Mouse (Mus musculus) midbrain, embryonic 14.5 days (tissue): Measurements from ENCODE around the gene Pus7. TPM values are rescaled to one million over a fixed set of nuclear protein-coding genes. Genes with fewer than 3 reads are reported as not detected.

ENCODE experiments used
- ATAC-seq: fragments of 200-750 bp; cut with Nextera tagmentation; 2 replicates; pipeline ENCODE4 v1.8.0; 2017; ENCODE audit warnings: moderate number of reproducible peaks, moderate library complexity; ENCODE audit not compliant: low FRiP score, low TSS enrichment
- DNase-seq: peaks from one replicate; pipeline ENCODE4 v3.0.0-alpha.2; 2015
- H3K27ac ChIP-seq: fragments of 300-500 bp; sonication (generic); replicated peaks from 2 replicates; pipeline ENCODE4 v1.5.1; 2014; ENCODE audit warnings: mild to moderate bottlenecking, low read depth, low read length, moderate library complexity
- H3K27me3 ChIP-seq: fragments of 300-500 bp; sonication (generic); 2 replicates; pipeline ENCODE4 v1.6.1; 2014; ENCODE audit warnings: low read length, control low read depth, mixed read lengths; ENCODE audit not compliant: control insufficient read depth, insufficient read depth
- H3K36me3 ChIP-seq: fragments of 300-500 bp; sonication (generic); 2 replicates; pipeline ENCODE4 v1.6.1; 2014; ENCODE audit warnings: low read length, control low read depth; ENCODE audit not compliant: control insufficient read depth, insufficient read depth
- H3K4me1 ChIP-seq: fragments of 300-500 bp; sonication (generic); 2 replicates; pipeline ENCODE4 v1.6.1; 2014; ENCODE audit warnings: mild to moderate bottlenecking, antibody characterized with exemption, low read length, control low read depth; ENCODE audit not compliant: control insufficient read depth, insufficient read depth
- H3K4me2 ChIP-seq: fragments of 300-500 bp; sonication (generic); 2 replicates; pipeline ENCODE4 v1.6.1; 2014; ENCODE audit warnings: mild to moderate bottlenecking, low read length, moderate library complexity
- H3K4me3 ChIP-seq: fragments of 300-500 bp; sonication (generic); replicated peaks from 2 replicates; pipeline ENCODE4 v1.5.1; 2014; ENCODE audit warnings: low read depth, low read length
- H3K9ac ChIP-seq: fragments of 300-500 bp; sonication (generic); replicated peaks from 2 replicates; pipeline ENCODE4 v1.6.1; 2014; ENCODE audit warnings: mild to moderate bottlenecking, low read length, moderate library complexity
- H3K9me3 ChIP-seq: fragments of 300-500 bp; sonication (generic); 2 replicates; pipeline ENCODE4 v1.6.1; 2016; ENCODE audit warnings: low read length, control low read depth, mixed read lengths; ENCODE audit not compliant: control insufficient read depth
- WGBS: fragments of 180-500 bp; shearing (Covaris S2); extraction: QIAGEN DNeasy Blood & Tissue Kit; methylation state at CpG from one replicate; pipeline ENCODE4 v1.1.7; 2014; 5-methylcytosine and 5-hydroxymethylcytosine counted together
- polyA plus RNA-seq: library from polyadenylated mRNA; unstranded; fragments of >200 nt; fragmentation: Nextera tagmentation; extraction: Ambion mirVana; gene quantifications from 2 replicates; pipeline ENCODE4 v1.2.1, GENCODE M21; 2014

Pus7 gene
- polyA plus RNA-seq, 1 experiment from 2014 or later = 15.2 TPM

- WGBS = 92% methylated on average over 4 of the region's 4 CpGs
- ATAC-seq (no peak), DNase-seq (no peak)
- Histone ChIP-seq H3K9me3 (no peaks in the 10 kb centered on the region), H3K4me1 (peaks cover 8% of the 10 kb centered on the region), H3K36me3 (peaks cover 10% of the 10 kb centered on the region), H3K9ac (no peak overlapping the region), H3K4me3 (no peak overlapping the region), H3K27ac (no peak overlapping the region), H3K27me3 (no peaks in the 10 kb centered on the region), H3K4me2 (no peak overlapping the region)
These were observed 5.6 kb upstream of the Pus7 start for GRCm38 (mm10) chr5:23789078-23789612.

GRCm38 (mm10) chr5:23788390-23788830, 4.9 kb upstream of the Pus7 start:
- Histone ChIP-seq H3K36me3 (0 out of 2 replicates have a peak, but pooled peaks cover 6% of the 10 kb centered on the region), H3K4me2 (peak overlapping the region; percentile 96), H3K9ac (peak overlapping the region; percentile 91; the same call in 1 of the 2 replicates), H3K27ac (no peak overlapping the region), H3K9me3 (no peaks in the 10 kb centered on the region), H3K4me1 (peaks cover 8% of the 10 kb centered on the region), H3K27me3 (no peaks in the 10 kb centered on the region), H3K4me3 (peak overlapping the region; percentile 97)
- no peak for DNase-seq
- 50% methylated on average over 3 of the region's 3 CpGs for WGBS
- ATAC-seq = no peak

- DNase-seq = peak; percentile 97
- H3K9ac ChIP-seq = peak within 1 kb of the TSS; percentile 91
- H3K27ac ChIP-seq = peak within 1 kb of the TSS; percentile 72
- WGBS = 4% methylated on average over 47 of the region's 47 CpGs
- peaks cover 10% of the 10 kb centered on the region for H3K4me1 ChIP-seq
- H3K4me3 ChIP-seq = peak within 1 kb of the TSS; percentile 97
- peak; percentile 86 for ATAC-seq
- H3K9me3 ChIP-seq = no peaks in the 10 kb centered on the region
- peak within 1 kb of the TSS; percentile 96 for H3K4me2 ChIP-seq
- H3K27me3 ChIP-seq = no peaks in the 10 kb centered on the region
- H3K36me3 ChIP-seq = 0 out of 2 replicates have a peak, but pooled peaks cover 6% of the 10 kb centered on the region
These were observed 4.3 kb upstream of the Pus7 start, which contains the start of gene Rint1 for GRCm38 (mm10) chr5:23787536-23788389. TSS of gene Rint1 (plus strand) at chr5:23787711.

- ATAC-seq (no peak), DNase-seq (no peak)
- peak overlapping the region; percentile 78 for H3K4me3 ChIP-seq
- H3K4me1 ChIP-seq = 0 out of 2 replicates have a peak, but pooled peaks cover 4% of the 10 kb centered on the region
- peak overlapping the region; percentile 69; the same call in 1 of the 2 replicates for H3K9ac ChIP-seq
- peak overlapping the region; percentile 64 for H3K4me2 ChIP-seq
- H3K36me3 ChIP-seq = 0 out of 2 replicates have a peak, but pooled peaks cover under 1% of the 10 kb centered on the region
- no peak overlapping the region for H3K27ac ChIP-seq
- H3K9me3 ChIP-seq = no peaks in the 10 kb centered on the region
- WGBS = 57% methylated on average over 8 of the region's 8 CpGs
- H3K27me3 ChIP-seq = no peaks in the 10 kb centered on the region
These were observed 1.3 kb downstream of the Pus7 start for GRCm38 (mm10) chr5:23782051-23782810.

- DNase-seq (no peak), ATAC-seq (no peak)
- 0 out of 2 replicates have a peak, but pooled peaks cover 5% of the 10 kb centered on the region for H3K36me3 ChIP-seq
- H3K4me1 ChIP-seq = 0 out of 2 replicates have a peak, but pooled peaks cover 4% of the 10 kb centered on the region
- H3K27ac ChIP-seq = no peak overlapping the region
- no peaks in the 10 kb centered on the region for H3K9me3 ChIP-seq
- no peaks in the 10 kb centered on the region for H3K27me3 ChIP-seq
- no peak overlapping the region for H3K4me2 ChIP-seq
- H3K4me3 ChIP-seq = no peak overlapping the region
- no peak overlapping the region for H3K9ac ChIP-seq
- 88% methylated on average over 4 of the region's 4 CpGs for WGBS
These were observed 2.3 kb downstream of the Pus7 start for GRCm38 (mm10) chr5:23781172-23781571.

- Histone ChIP-seq H3K4me3 (no peak overlapping the region), H3K9me3 (no peaks in the 10 kb centered on the region), H3K4me2 (no peak overlapping the region), H3K27ac (no peak overlapping the region), H3K9ac (no peak overlapping the region), H3K4me1 (0 out of 2 replicates have a peak, but pooled peaks cover 4% of the 10 kb centered on the region), H3K27me3 (no peaks in the 10 kb centered on the region), H3K36me3 (peaks cover 10% of the 10 kb centered on the region)
- WGBS = 93% methylated on average over 4 of the region's 4 CpGs
- ATAC-seq (no peak), DNase-seq (no peak)
These were observed 3.0 kb downstream of the Pus7 start for GRCm38 (mm10) chr5:23780516-23780915.

GRCm38 (mm10) chr5:23774186-23774585, 9.3 kb downstream of the Pus7 start:
- no peak overlapping the region for H3K4me3 ChIP-seq
- no peak overlapping the region for H3K9ac ChIP-seq
- no peak for DNase-seq
- H3K27me3 ChIP-seq = no peaks in the 10 kb centered on the region
- no peaks in the 10 kb centered on the region for H3K9me3 ChIP-seq
- H3K27ac ChIP-seq = no peak overlapping the region
- peaks cover 21% of the 10 kb centered on the region for H3K36me3 ChIP-seq
- 90% methylated on average over 6 of the region's 6 CpGs for WGBS
- H3K4me1 ChIP-seq = no peaks in the 10 kb centered on the region
- no peak for ATAC-seq
- no peak overlapping the region for H3K4me2 ChIP-seq

GRCm38 (mm10) chr5:23771105-23771504, 12.4 kb downstream of the Pus7 start:
- H3K9me3 ChIP-seq = no peaks in the 10 kb centered on the region
- H3K4me2 ChIP-seq = no peak overlapping the region
- no peak for DNase-seq
- H3K9ac ChIP-seq = no peak overlapping the region
- no peak overlapping the region for H3K4me3 ChIP-seq
- H3K4me1 ChIP-seq = no peaks in the 10 kb centered on the region
- H3K27me3 ChIP-seq = no peaks in the 10 kb centered on the region
- H3K36me3 ChIP-seq = peaks cover 36% of the 10 kb centered on the region
- H3K27ac ChIP-seq = no peak overlapping the region
- WGBS = 55% methylated on average over 8 of the region's 8 CpGs
- ATAC-seq = no peak
